Mouse (Mus musculus): ENCODE data around the gene Dus2.
A peak's percentile ranks its signal among the peaks of the same experiment; 100 is the strongest.
"Not testable (repeated sequence)": the region's sequence is repeated elsewhere in the genome, so short reads cannot be mapped to it uniquely, and the experiment has no call there.

The Dus2 gene

GRCm38 (mm10) chr8:105991546-105991945 is 409 bp downstream of the Dus2 start:
- DNase-seq (ENCODE audit: low read depth), result no peak

DNA sequence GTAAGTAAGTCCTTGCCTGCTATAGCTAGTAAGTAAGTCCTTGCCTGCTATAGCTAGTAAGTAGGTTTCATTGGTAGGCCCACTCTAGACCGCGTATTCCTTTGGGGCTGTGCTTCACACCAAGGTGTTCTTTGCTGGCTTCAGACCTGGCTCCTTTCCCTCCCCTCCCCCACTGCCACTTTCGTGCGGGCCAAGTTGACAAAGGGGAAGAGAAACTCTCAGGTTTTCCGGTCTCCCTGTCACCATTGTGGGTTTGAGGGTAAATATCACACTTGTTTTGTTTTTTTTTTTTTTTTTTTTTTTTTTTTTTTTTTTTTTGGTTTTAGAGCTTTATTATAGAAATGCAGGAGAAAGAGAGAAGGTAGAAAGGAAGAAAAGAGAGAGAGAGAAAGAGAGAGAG is 1.4 kb downstream of the Dus2 start:
- no peak for DNase-seq (ENCODE audit: low read depth)

DNA sequence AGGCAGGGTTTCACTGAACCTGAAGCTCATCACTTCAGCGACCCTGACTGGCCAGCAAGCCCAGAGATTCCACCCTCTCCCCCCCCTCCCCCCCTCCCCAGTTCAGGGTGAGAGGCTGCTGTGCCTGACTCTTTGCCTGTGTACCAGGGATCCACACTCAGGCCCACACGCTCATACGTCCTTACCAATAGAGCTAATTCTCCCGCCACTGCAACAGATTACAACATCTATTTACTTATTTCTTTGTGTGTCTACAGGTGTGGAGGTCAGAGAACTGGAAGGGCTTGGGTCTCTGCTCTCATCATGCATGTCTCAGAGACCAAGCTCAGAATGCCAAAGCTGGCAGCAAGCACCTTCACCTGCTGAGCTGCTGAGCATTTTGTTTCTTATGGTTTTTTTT is 2.1 kb downstream of the Dus2 start:
- DNase-seq (ENCODE audit: low read depth), result no peak

- no peak for DNase-seq (ENCODE audit: low read depth)
These were observed 5.2 kb downstream of the Dus2 start for GRCm38 (mm10) chr8:105996359-105996758.

DNA sequence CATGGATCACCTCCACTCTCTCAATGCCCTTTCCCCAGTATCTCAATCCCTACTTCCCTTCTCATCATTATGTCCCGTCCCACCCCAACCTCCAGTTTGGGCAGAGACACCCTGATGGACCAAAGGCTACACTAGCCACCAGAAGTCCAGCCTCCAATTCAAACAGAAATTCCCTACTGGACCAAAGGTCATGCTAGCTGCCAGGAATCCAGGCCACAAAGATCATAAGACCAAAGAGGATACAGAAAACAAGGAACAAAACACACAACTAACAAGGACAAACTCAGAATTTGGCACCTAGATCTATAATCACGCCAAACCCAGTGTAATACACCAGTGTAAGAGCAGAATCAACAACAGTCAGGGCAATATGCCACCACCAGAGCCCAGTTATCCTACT is 7.8 kb downstream of the Dus2 start:
- no peak for DNase-seq (ENCODE audit: low read depth)

GRCm38 (mm10) chr8:106001908-106002307 is 10.8 kb downstream of the Dus2 start:
- DNase-seq (ENCODE audit: low read depth), result no peak

DNA sequence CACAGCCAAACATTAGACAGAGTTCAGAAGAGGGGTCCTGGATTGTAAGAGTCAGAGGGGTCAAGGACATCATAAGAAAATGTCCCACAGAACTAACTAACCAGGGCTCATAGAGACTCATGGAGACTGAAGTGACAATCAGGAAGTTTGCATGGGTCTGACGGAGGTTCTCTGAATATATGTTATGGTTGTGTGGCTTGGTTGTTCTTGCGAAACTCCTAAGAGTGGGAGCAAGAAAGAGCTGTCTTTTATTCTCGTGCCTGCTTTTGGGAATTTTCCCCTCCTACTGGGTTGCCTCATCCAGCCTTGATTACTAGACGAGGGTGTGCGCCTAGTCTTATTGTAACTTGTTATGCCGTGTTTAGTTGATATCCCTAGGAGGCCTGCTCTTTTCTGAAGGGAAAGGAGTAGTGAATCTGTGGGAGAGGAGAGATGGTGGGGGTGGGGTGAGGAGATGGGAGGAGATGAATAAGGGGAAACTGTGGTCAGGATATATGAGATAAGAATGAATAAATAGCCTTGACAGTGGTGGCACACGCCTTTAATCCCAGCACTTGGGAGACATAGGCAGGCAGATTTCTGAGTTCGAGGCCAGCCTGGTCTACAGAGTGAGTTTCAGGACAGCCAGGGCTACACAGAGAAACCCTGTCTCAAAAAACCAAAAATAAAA is 13.5 kb downstream of the Dus2 start:
- peak; percentile 45 for DNase-seq (ENCODE audit: low read depth)

GRCm38 (mm10) chr8:106005875-106006274 is 14.7 kb downstream of the Dus2 start, which contains the start of gene Dpep2nb:
Gene Dpep2nb, minus strand, starts transcription at chr8:106005975.
- DNase-seq (ENCODE audit: low read depth), result no peak

DNA sequence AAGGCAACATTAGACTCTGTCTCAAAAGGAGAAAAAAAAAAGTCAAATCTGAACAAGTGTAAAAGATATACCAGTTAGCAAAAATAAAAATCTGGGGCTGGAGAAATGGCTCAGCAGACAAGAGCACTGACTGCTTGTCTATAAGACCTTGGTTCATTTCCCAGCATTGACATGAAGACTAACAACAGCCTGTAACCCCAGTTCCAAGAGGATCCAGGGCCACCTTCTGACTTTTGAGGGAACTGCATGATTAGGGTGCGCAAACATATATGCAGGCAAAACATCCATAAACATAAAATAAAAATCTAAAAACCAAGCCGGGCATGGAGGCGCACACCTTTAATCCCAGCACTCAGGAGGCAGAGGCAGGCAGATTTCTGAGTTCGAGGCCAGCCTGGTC is 15.3 kb downstream of the Dus2 start:
- peak; percentile 21 for DNase-seq (ENCODE audit: low read depth)

- DNase-seq (ENCODE audit: low read depth), result peak; percentile 86
These were observed 16.0 kb downstream of the Dus2 start for GRCm38 (mm10) chr8:106007135-106007534.

DNA sequence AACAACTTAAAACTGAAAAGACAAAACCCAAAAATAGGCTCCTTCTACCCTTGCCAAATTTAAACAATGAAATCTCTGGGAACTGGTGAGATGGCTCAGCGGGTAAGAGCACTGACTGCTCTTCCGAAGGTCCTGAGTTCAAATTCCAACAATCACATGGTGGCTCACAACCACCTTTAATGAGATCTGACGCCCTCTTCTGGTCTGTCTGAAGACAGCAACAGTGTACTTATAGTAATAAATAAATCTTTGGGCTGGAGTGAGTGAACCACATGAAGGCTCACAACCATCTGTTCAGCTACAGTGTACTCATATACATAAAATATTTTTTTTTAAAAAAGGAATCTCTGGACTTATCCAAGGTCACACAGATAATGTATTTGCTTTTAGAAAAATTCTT is 16.8 kb downstream of the Dus2 start:
- peak; percentile 20 for DNase-seq (ENCODE audit: low read depth)

DNA sequence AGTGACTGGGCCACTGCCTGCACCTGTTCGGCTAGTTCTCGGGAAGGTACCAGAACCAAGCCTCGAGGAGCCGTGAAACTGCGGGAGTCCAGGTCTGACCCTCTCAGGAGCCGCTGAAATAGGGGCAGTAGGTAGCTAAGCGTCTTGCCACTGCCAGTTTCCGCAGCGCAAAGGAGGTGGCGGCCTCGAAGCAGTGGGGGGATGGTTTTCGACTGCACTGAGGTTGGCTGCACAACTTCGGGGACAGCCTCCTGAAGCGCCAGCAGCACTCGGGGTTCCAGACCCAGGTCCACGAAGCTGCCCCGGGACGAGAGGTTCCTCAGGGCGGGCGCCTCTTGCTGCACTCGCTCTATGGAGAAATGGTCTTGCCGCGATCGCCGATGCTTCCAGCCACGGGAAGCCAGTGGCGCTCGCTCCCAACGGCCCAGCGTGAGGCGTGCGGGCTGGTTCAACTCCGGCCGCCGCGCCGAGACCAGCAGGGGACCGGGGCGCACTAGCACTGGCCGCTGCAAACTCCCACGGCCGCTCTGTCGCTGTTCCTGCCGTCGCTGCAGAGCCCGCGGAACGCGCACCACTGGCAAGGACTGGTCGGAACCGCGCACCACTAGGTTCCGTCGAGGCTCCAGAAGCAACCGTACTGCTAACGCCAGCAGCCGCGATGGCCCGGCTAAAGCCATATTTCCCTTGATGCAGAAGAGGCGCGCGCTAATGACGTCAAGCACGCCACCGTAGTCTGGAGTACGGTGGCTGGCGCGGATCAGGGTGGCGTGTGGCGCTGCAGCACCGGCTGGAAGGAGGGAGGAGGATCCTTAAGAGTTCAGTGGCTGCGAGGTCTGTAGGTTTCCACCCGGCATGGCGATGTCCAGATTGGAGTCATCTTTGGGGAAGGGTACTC is 19.9 kb downstream of the Dus2 start:
- peak; percentile 96 for DNase-seq (ENCODE audit: low read depth)

GRCm38 (mm10) chr8:106011643-106011986 is 20.5 kb downstream of the Dus2 start, which contains the start of gene Ddx28:
Gene Ddx28, minus strand, starts transcription at chr8:106011882.
- DNase-seq (ENCODE audit: low read depth), result no peak

GRCm38 (mm10) chr8:106012203-106012602 is 21.1 kb downstream of the Dus2 start:
- DNase-seq (ENCODE audit: low read depth), result not testable (repeated sequence)

GRCm38 (mm10) chr8:106016284-106016683 is 25.1 kb downstream of the Dus2 start:
- no peak for DNase-seq (ENCODE audit: low read depth)

GRCm38 (mm10) chr8:106017130-106017529 is 26.0 kb downstream of the Dus2 start:
- DNase-seq (ENCODE audit: low read depth), result no peak

- DNase-seq (ENCODE audit: low read depth), result no peak
These were observed 26.9 kb downstream of the Dus2 start for GRCm38 (mm10) chr8:106018039-106018438.

DNA sequence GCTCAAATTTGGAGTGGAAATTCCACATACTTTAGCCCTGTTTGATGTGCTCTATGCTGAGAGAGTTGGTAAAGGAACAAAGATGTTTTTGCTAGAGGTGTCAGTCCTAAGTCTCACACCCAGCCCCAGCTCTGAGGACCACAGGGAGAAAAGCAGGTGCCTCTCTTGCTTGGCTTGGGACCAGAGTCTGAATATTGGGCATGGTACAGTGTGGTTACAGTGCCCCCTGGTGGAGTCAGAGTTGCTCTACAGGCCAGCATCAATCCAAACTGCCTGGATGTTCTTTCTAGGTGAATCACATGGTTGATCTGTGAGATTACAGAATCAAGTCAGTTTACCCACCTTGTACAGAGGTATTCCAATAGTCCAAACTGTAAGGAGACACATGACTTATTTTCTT is 31.3 kb downstream of the Dus2 start:
- peak; percentile 89 for DNase-seq (ENCODE audit: low read depth)

GRCm38 (mm10) chr8:106038721-106039120 is 47.6 kb downstream of the Dus2 start:
- no peak for DNase-seq (ENCODE audit: low read depth)

- no peak for DNase-seq (ENCODE audit: low read depth)
These were observed 48.5 kb downstream of the Dus2 start for GRCm38 (mm10) chr8:106039605-106040004.

DNA sequence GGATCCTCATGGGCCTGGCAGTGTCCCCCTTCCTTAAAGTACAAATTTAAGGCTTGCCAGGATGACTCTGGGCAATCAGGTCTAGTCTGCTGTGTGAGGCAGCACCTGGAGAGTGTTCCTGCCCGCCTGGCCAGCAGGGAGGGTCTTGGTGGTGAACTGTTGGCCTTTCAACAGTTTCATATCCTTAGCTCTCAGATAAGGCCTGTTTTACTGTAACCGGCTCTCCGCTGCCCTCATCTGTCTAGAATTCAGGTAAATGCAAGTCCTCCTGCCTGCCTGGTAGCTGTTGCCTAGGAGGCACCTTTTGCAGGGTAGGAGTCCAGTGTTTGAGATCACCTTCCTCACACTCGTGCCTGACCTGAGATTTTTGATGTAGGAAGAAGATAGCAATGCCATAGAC is 49.1 kb downstream of the Dus2 start:
- DNase-seq (ENCODE audit: low read depth), result no peak

GRCm38 (mm10) chr8:106043055-106043454 is 51.9 kb downstream of the Dus2 start:
- DNase-seq (ENCODE audit: low read depth), result no peak

- no peak for DNase-seq (ENCODE audit: low read depth)
These were observed 53.0 kb downstream of the Dus2 start for GRCm38 (mm10) chr8:106044151-106044550.

All from NIH3T3 (cell line).